Mouse (Mus musculus): Measurements from ENCODE around the gene Dop1b.

GRCm38 (mm10) chr16:93726186-93726585, 14.5 kb downstream of the Dop1b start:
- TF ChIP-seq POLR2A (IDR thresholded peaks at IDR 0.05; ENCODE audit: borderline replicate concordance, extremely low read depth, insufficient read depth, insufficient read length, poor library complexity, severe bottlenecking) (no peak), CTCF (IDR thresholded peaks at IDR 0.05; ENCODE audit: borderline replicate concordance, extremely low read depth, insufficient read depth, insufficient read length) (no peak)
